Comparison of ENCODE assay signal across 18 mouse cellular contexts in the genomic region with DNA sequence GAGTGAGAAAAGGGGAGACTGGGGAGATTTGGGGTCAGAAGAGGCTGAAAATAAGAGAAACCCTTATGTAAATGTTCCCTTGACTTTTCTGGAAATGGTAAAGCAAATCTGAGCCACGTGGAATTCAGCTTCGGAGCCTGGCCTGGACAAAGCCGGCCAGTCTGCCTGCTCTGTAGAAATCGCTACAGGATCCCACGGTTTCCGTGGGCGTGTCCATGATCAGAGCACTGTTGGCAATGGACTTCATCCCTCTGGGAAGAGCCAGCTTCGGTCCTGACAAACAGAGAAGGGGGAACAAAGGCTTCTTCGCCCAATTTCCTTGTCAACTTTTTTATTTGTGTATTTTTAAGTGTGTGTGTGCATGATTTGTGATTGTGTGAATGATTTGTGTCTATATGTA.
A peak's percentile ranks its signal among the peaks of the same experiment; 100 is the strongest.
DNase-seq lines count a peak whose midpoint lies in the region; TF ChIP-seq lines count a peak whose summit lies in the region.
"Had no signal": no experiment of that assay in that cellular context is flagged by ENCODE, and none has a peak within 500 bp of the region (broad histone marks: within the 10 kb centered on the region; RNA-seq: fewer than 3 reads in every experiment).

No protein-coding gene starts in this region.

- TF ChIP-seq CTCF in left cerebral cortex, adult 2 months (IDR thresholded peaks at IDR 0.05): no peak

- intact Hi-C loops in heart, postnatal 14 days (cut with DNase I): no loop called here
- intact Hi-C loops in heart, postnatal 25 days (cut with DNase I): no loop called here
- intact Hi-C loops in left cerebral cortex, postnatal 4 days (cut with DNase I): no loop called here
- intact Hi-C loops in left cerebral cortex, adult 2 months (cut with DNase I): no loop called here

- H3K4me3 ChIP-seq in left cerebral cortex, adult 2 months: no peak overlapping the region
- H3K4me3 ChIP-seq: heart, embryonic 15.5 days; hindbrain, embryonic 13.5 days; midbrain, embryonic 13.5 days; neural tube, embryonic 13.5 days had no signal

- no peak overlapping the region for H3K27ac ChIP-seq in left cerebral cortex, adult 2 months
- H3K27ac ChIP-seq: heart, embryonic 15.5 days; hindbrain, embryonic 13.5 days; midbrain, embryonic 13.5 days; neural tube, embryonic 13.5 days had no signal

- peak; percentile 4 for DNase-seq in adrenal gland, postnatal 14 days
- DNase-seq in adrenal gland, adult 2 months: no peak
- DNase-seq in heart, postnatal 14 days: peak; percentile 18 to 50
- no peak for DNase-seq in heart, postnatal 25 days (ENCODE audit: low spot score)
- DNase-seq in left cerebral cortex, postnatal 4 days: peak; percentile 20
- DNase-seq in left cerebral cortex, adult 2 months (ENCODE audit: extremely low spot score in 1 of 2, low spot score in 2 of 2): no peak
- peak; percentile 19 for DNase-seq in lung, postnatal 14 days
- DNase-seq in spleen, postnatal 14 days (ENCODE audit: low spot score in 2 of 2): no peak
- DNase-seq: cerebellum, adult 9-11 months; embryo, embryonic 11 days; kidney, postnatal 14 days; liver; liver, postnatal 0 days; thymus, adult 2 months had no signal

Comparison
In these comparisons a context has a peak if more than half of its experiments do, and no peak if none do; other contexts are left out.
1. DNase-seq: peak in adrenal gland, postnatal 14 days (single experiment), heart, postnatal 14 days (2 of 2), left cerebral cortex, postnatal 4 days (single experiment) and lung, postnatal 14 days (single experiment); none in adrenal gland, adult 2 months (single experiment), heart, postnatal 25 days (single experiment), left cerebral cortex, adult 2 months (0 of 2) and spleen, postnatal 14 days (0 of 2).